Mouse (Mus musculus) kidney, adult 2 months (tissue): ENCODE data around the gene Urah. TPM values are rescaled to one million over a fixed set of nuclear protein-coding genes. Genes with fewer than 3 reads are reported as not detected.

Source experiments
- DNase-seq: peaks from one replicate; pipeline ENCODE4 v3.0.0; 2021
- H3K27ac ChIP-seq: fragments of 200-500 bp; 2 replicates; pipeline ENCODE4 v1.5.1; 2012; ENCODE audit warnings: low read depth, low read length, control low read depth, inconsistent platforms; ENCODE audit not compliant: insufficient read depth
- H3K27me3 ChIP-seq: fragments of 200-500 bp; replicated peaks from 2 replicates; pipeline ENCODE4 v1.6.1; 2012; ENCODE audit warnings: mild to moderate bottlenecking, moderate library complexity, low read length, inconsistent platforms; ENCODE audit not compliant: control insufficient read depth, insufficient read depth
- H3K36me3 ChIP-seq: fragments of 200-500 bp; 2 replicates; pipeline ENCODE4 v1.6.1; 2012; ENCODE audit warnings: mild to moderate bottlenecking, moderate library complexity, low read length, inconsistent platforms; ENCODE audit not compliant: control insufficient read depth, insufficient read depth
- H3K4me1 ChIP-seq: fragments of 200-500 bp; 2 replicates; pipeline ENCODE4 v1.6.1; 2011; ENCODE audit warnings: low read length; ENCODE audit not compliant: control insufficient read depth, insufficient read depth
- H3K4me3 ChIP-seq: fragments of 200-500 bp; 2 replicates; pipeline ENCODE4 v1.5.1; 2011; ENCODE audit warnings: mild to moderate bottlenecking, low read depth, low read length, control low read depth; ENCODE audit not compliant: insufficient read depth
- CTCF ChIP-seq: fragments of 200-500 bp; conservative IDR thresholded peaks from 2 replicates; pipeline ENCODE4 v1.5.1; 2011; ENCODE audit warnings: low read depth, mild to moderate bottlenecking, control low read depth, low read length, moderate library complexity, mixed read lengths; ENCODE audit not compliant: insufficient read depth, insufficient read length
- POLR2A ChIP-seq: fragments of 200-500 bp; IDR thresholded peaks from one replicate; pipeline ENCODE4 v1.6.1; 2011; ENCODE audit warnings: low read depth, low read length, control low read depth
- WGBS: fragments of 180-500 bp; shearing (Covaris S2); methylation state at CpG from one replicate; pipeline ENCODE4 v1.1.7; 2018; 5-methylcytosine and 5-hydroxymethylcytosine counted together
- polyA plus RNA-seq: library from polyadenylated mRNA; depleted of rRNA; stranded (reverse); fragments of >200 nt; gene quantifications from 2 replicates; pipeline ENCODE4 v1.2.3, GENCODE M21; 2012

The Urah gene
- polyA plus RNA-seq, 1 experiment, result 7.4 TPM

DNA sequence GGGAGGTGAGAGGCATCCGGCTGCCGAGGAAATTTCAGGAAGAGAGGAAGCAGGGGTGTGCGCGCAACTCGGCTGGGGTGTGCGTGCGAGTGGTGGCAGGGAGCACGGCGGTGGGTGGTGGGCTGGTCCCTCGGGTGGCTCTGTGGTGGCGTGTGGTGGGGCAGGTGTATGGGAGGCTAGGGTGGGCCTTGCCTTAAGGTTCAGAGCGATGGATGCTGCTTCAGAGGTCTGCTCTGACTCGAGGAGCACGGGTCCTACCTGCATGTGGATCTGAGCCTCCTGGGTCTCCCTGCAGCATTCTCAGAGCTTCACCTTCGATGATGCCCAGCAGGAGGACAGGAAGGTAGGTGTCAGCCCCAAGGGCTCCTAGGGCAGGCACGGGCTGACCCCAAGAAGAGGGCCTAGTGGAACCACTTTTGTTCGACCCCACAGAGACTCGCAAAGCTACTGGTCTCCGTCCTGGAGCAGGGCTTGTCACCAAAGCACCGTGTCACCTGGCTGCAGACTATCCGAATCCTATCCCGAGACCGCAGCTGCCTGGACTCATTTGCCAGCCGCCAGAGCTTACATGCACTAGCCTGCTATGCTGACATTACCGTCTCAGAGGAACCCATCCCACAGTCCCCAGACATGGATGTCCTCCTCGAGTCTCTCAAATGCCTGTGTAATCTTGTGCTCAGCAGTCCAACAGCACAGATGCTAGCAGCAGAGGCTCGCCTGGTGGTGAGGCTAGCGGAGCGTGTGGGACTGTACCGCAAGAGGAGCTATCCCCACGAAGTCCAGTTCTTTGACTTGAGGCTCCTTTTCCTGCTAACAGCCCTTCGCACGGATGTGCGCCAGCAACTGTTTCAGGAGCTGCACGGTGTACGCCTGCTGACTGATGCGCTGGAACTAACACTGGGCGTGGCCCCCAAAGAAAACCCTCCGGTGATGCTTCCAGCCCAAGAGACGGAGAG, 23.0 kb downstream of the Urah start, which contains the start of gene Bet1l:
Gene Bet1l (minus strand): TSS at position 28 of the 956 bp plus-strand sequence.
- Histone ChIP-seq H3K4me3 (peak within 1 kb of the TSS; percentile 89), H3K36me3 (no peaks in the 10 kb centered on the region; the same call in 1 of the 2 replicates), H3K27me3 (no peaks in the 10 kb centered on the region), H3K27ac (peak within 1 kb of the TSS; percentile 81), H3K4me1 (peaks cover 11% of the 10 kb centered on the region; the same call in 1 of the 2 replicates)
- DNase-seq, result no peak
- TF ChIP-seq CTCF (no peak), POLR2A (no peak)
- 22% methylated on average over 40 of the region's 40 CpGs for WGBS

DNA sequence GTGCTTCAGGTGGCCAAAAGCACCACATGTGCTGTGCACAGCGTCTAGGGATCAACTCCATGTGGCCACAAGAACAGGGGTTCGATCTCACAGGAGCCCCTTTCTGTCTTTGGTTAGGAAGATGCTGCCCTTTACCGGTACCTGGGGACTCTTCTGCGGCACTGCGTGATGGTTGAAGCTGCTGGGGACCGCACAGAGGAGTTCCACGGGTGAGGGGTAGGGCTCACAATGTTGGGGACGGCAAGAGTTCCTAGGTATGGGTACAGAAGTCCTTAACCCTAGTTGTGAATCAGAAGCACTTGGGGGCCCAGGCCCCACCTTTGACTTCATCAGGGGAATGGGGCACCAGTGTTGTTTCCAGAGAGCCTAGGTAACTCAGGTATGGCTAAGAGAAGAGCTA, 23.9 kb downstream of the Urah start:
- H3K4me1 ChIP-seq, result peaks cover 10% of the 10 kb centered on the region; the same call in 1 of the 2 replicates
- DNase-seq, result no peak
- no peaks in the 10 kb centered on the region for H3K27me3 ChIP-seq
- 95% methylated on average over 8 of the region's 8 CpGs for WGBS
- no peak overlapping the region for H3K4me3 ChIP-seq
- TF ChIP-seq CTCF (no peak), POLR2A (no peak)
- no peaks in the 10 kb centered on the region; the same call in 1 of the 2 replicates for H3K36me3 ChIP-seq
- H3K27ac ChIP-seq, result no peak overlapping the region

DNA sequence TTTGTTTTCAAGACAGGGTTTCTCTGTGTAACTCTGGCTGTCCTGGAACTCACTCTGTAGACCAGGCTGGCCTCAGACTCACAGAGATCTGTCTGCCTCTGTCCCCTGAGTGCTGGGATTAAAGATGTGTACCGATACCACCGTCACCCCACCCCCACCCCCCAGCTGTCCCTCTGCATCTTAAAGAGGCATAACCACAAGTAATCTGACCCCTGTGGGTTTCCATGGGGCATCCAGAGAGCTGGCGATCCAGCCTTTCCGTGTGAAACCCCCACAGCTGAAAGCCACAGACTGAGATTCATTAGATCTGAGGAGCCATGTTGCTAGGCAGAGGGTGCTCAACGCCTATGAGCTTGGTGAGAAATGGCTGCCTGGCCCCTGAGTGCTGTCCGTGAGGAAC, 25.2 kb downstream of the Urah start:
- no peak for DNase-seq
- H3K4me1 ChIP-seq, result peaks cover 8% of the 10 kb centered on the region; the same call in 1 of the 2 replicates
- TF ChIP-seq CTCF, result no peak
- TF ChIP-seq POLR2A, result no peak
- H3K27me3 ChIP-seq, result no peaks in the 10 kb centered on the region
- no peaks in the 10 kb centered on the region; the same call in 1 of the 2 replicates for H3K36me3 ChIP-seq
- WGBS, result 66% methylated on average over 6 of the region's 6 CpGs
- H3K27ac ChIP-seq, result no peak overlapping the region
- no peak overlapping the region for H3K4me3 ChIP-seq

DNA sequence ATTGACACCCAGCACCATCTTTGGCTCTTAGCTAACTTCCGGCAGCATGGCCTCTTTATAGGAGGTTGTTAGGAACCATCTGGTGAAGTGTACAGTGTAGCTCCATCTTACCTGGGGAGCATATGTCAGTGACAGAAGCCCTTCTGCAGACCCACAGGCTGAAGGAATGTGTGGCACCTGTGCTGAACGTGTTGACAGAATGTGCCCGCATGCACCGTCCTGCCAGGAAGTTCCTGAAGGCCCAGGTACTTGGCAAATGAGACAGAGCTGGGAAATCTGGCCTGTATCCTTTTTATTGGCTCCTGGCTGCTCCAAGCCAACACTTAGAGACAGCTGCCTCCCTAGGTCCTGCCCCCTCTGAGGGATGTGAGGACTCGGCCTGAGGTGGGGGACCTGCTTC, 25.9 kb downstream of the Urah start:
- TF ChIP-seq CTCF (no peak), POLR2A (no peak)
- H3K4me1 ChIP-seq, result peaks cover 6% of the 10 kb centered on the region; the same call in 1 of the 2 replicates
- no peaks in the 10 kb centered on the region for H3K27me3 ChIP-seq
- WGBS, result 86% methylated on average over 5 of the region's 5 CpGs
- no peak overlapping the region for H3K27ac ChIP-seq
- H3K36me3 ChIP-seq, result peaks cover 2% of the 10 kb centered on the region; the same call in 1 of the 2 replicates
- DNase-seq, result no peak
- H3K4me3 ChIP-seq, result no peak overlapping the region

DNA sequence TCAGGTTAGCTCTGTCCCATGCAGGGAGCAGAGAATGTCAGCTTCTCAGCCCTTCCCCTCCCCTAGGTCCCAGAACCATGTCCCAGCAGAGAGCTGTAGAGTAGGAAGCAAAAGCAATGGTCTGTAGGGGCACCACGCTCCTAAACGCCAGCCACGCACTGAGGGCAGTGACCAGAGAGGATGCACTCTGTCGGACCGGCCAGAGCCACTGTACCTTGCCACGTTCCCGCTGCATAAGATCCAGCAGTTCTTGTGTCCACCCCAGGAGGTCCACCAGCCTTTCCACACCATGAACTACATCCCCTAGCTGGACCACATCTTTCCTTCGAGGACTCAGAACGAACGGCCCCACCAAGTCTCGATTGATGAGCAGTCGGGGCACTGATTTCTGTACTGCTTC, 29.9 kb downstream of the Urah start:
- WGBS, result 86% methylated on average over 12 of the region's 12 CpGs
- H3K27ac ChIP-seq, result no peak overlapping the region
- H3K4me1 ChIP-seq, result no peaks in the 10 kb centered on the region
- H3K27me3 ChIP-seq, result no peaks in the 10 kb centered on the region
- H3K36me3 ChIP-seq, result peaks cover 2% of the 10 kb centered on the region; the same call in 1 of the 2 replicates
- DNase-seq, result no peak
- H3K4me3 ChIP-seq, result no peak overlapping the region
- TF ChIP-seq POLR2A (no peak), CTCF (no peak)

DNA sequence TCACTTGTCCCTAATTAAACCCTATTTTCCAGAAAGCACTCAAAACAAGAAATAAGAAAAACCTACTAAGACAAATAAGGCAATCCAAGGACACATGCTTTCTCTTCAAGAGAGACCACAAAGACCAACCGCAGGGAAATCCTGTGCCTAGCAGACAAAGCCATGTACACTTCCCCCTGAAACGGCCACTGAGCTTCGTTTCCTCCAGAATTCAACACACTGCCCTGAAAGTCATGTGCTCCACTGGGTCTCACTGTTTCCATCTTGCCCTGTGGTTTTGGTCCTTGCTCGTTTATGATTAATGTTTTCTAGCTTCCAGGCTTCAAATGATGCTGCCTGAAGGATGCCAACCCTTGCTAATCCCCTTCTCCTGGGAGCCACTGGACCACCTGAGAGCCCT, 39.4 kb downstream of the Urah start:
- TF ChIP-seq CTCF (no peak), POLR2A (no peak)
- H3K4me3 ChIP-seq, result no peak overlapping the region
- 67% methylated on average over 4 of the region's 4 CpGs for WGBS
- no peak for DNase-seq
- no peak overlapping the region for H3K27ac ChIP-seq
- no peaks in the 10 kb centered on the region for H3K27me3 ChIP-seq
- peaks cover 7% of the 10 kb centered on the region for H3K36me3 ChIP-seq
- H3K4me1 ChIP-seq, result no peaks in the 10 kb centered on the region

DNA sequence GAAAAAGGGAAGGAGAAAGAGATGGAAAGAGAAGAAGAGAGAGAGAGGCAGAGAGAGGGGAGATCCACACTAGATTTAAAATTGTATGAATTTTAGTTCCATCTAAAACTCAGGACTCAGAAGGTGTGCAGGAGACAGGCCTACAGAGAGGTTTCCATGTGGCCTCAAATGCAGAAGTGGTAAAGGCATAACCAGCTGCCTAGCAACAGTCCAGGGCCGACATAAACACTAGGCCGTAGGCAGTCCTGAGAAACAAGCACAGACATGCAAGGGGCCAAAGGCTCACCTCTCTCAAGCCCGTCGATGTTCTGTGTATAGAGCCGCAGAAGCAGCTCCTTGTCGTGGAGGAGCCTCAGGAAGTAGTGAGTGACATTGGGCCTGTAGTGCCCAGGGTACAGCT, 42.5 kb downstream of the Urah start:
- DNase-seq, result no peak
- H3K4me3 ChIP-seq, result no peak overlapping the region
- H3K36me3 ChIP-seq, result peaks cover 5% of the 10 kb centered on the region
- TF ChIP-seq CTCF (no peak), POLR2A (no peak)
- no peaks in the 10 kb centered on the region; the same call in 1 of the 2 replicates for H3K4me1 ChIP-seq
- WGBS, result 83% methylated on average over 6 of the region's 6 CpGs
- no peak overlapping the region for H3K27ac ChIP-seq
- H3K27me3 ChIP-seq, result no peaks in the 10 kb centered on the region
